Mouse (Mus musculus) layer of hippocampus, adult 2 months (tissue): ENCODE measurements around the gene Deaf1. TPM values are rescaled to one million over a fixed set of nuclear protein-coding genes. Genes with fewer than 3 reads are reported as not detected.
"Not testable (repeated sequence)": the region's sequence is repeated elsewhere in the genome, so short reads cannot be mapped to it uniquely, and the experiment has no call there.

Experiments
- DNase-seq, 2 experiments: peaks; one replicate each; pipeline ENCODE4 v3.0.0; 2022; ENCODE audit warnings: low spot score in 2 of 2
- H3K27ac ChIP-seq: fragments of 200-600 bp; 2 replicates; pipeline ENCODE4 v1.8.1; 2022
- H3K4me3 ChIP-seq: fragments of 200-600 bp; 2 replicates; pipeline ENCODE4 v1.8.1; 2022; ENCODE audit warnings: mild to moderate bottlenecking
- CTCF ChIP-seq: fragments of 200-600 bp; conservative IDR thresholded peaks from 2 replicates; pipeline ENCODE4 v1.8.1; 2022; ENCODE audit warnings: antibody characterized with exemption, mild to moderate bottlenecking, moderate library complexity
- total RNA-seq, 2 experiments: library from RNA; stranded (reverse); gene quantifications; 2 replicates each; pipeline ENCODE4 v1.2.3; 2021

Deaf1 gene
- total RNA-seq, 2 experiments from 2014 or later: 74.1 to 77.0 TPM

- no peak for DNase-seq
- H3K4me3 ChIP-seq: no peak overlapping the region
- no peak for TF ChIP-seq CTCF
- no peak overlapping the region for H3K27ac ChIP-seq
Observed at GRCm38 (mm10) chr7:141263640-141264039, 63.9 kb downstream of the Deaf1 start.

- Histone ChIP-seq H3K27ac (no peak overlapping the region), H3K4me3 (no peak overlapping the region)
- no peak for DNase-seq
- no peak for TF ChIP-seq CTCF
Observed at GRCm38 (mm10) chr7:141261480-141261879, 66.0 kb downstream of the Deaf1 start.

- TF ChIP-seq CTCF: no peak
- H3K27ac ChIP-seq: no peak overlapping the region
- DNase-seq: no peak
- H3K4me3 ChIP-seq: no peak overlapping the region
Observed at GRCm38 (mm10) chr7:141256159-141256558, 71.3 kb downstream of the Deaf1 start.

DNA sequence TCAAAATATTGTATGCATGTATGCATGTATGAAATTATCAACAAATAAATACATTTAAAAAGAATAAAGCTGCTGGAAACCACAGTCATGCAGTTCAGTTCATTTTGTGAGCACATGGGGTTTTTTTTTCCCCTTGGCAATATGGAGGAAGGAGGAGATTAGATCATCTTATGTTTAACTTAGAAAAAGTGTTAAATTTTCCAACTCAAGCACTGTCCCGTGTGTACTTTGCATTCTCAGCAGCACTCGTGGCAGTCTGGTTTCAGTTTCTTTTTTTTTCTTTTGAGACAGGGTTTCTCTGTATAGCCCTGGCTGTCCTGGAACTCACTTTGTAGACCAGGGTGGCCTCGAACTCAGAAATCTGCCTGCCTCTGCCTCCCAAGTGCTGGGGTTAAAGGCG, 77.0 kb downstream of the Deaf1 start:
- not testable (repeated sequence) for H3K4me3 ChIP-seq, H3K27ac ChIP-seq, DNase-seq

Other genes with a start within 250 kb of the Deaf1 start
- gene Pkp3, start 249.5 kb downstream of the Deaf1 start, total RNA-seq: not detected
- gene Sigirr, start 227.1 kb downstream of the Deaf1 start, total RNA-seq: 1 to 10 TPM; 2.1 to 2.5 TPM
- gene Ano9, start 209.9 kb downstream of the Deaf1 start, total RNA-seq: not detected
- 10 to 100 TPM; 50.8 to 64.4 TPM for gene Ptdss2, start 205.3 kb downstream of the Deaf1 start, total RNA-seq
- gene Rnh1, start 154.8 kb downstream of the Deaf1 start, total RNA-seq: 10 to 100 TPM; 40.6 to 42.3 TPM
- gene Hras, start 133.7 kb downstream of the Deaf1 start, total RNA-seq: 100 to 1,000 TPM; 200 to 222 TPM
- gene Lrrc56, start 133.5 kb downstream of the Deaf1 start, total RNA-seq: 1 to 10 TPM; 4.5 to 5.7 TPM
- not detected for gene Lmntd2, start 113.6 kb downstream of the Deaf1 start, total RNA-seq
- 1 to 10 TPM in 1 of 2 experiments, under 1 TPM in 1; 0.98 to 1.2 TPM for gene Rassf7, start 111.8 kb downstream of the Deaf1 start, total RNA-seq
- gene Phrf1, start 98.9 kb downstream of the Deaf1 start, total RNA-seq: 10 to 100 TPM; 72.8 to 76.1 TPM
- 1 to 10 TPM in 1 of 2 experiments, under 1 TPM in 1; 0.56 to 1.3 TPM for gene Irf7, start 61.2 kb downstream of the Deaf1 start, total RNA-seq
- gene Cdhr5, start 50.9 kb downstream of the Deaf1 start, total RNA-seq: not detected
- gene Sct, start 48.6 kb downstream of the Deaf1 start, total RNA-seq: not detected
- gene Drd4, start 35.7 kb downstream of the Deaf1 start, total RNA-seq: under 1 TPM; 0.20 to 0.23 TPM
- gene Tmem80, start within 50 bp of the Deaf1 start, total RNA-seq: 10 to 100 TPM; 32.9 to 33.7 TPM
- gene Eps8l2, start 11.2 kb upstream of the Deaf1 start, total RNA-seq: 1 to 10 TPM; 4.9 to 5.1 TPM
- gene Taldo1, start 64.5 kb upstream of the Deaf1 start, total RNA-seq: 100 to 1,000 TPM; 111 to 114 TPM
- 10 to 100 TPM; 42.1 to 45.1 TPM for gene Gatd1, start 86.4 kb upstream of the Deaf1 start, total RNA-seq
- 100 to 1,000 TPM; 251 to 263 TPM for gene Cend1, start 101.8 kb upstream of the Deaf1 start, total RNA-seq
- gene Slc25a22, start 110.2 kb upstream of the Deaf1 start, total RNA-seq: 100 to 1,000 TPM; 338 to 343 TPM
- 1 to 10 TPM; 1.1 to 1.7 TPM for gene Pidd1, start 116.3 kb upstream of the Deaf1 start, total RNA-seq
- 100 to 1,000 TPM; 548 to 575 TPM for gene Rplp2, start 119.7 kb upstream of the Deaf1 start, total RNA-seq
- 10 to 100 TPM; 25.1 to 28.3 TPM for gene Pnpla2, start 127.5 kb upstream of the Deaf1 start, total RNA-seq
- 1 to 10 TPM; 4.1 to 6.7 TPM for gene Cracr2b, start 133.4 kb upstream of the Deaf1 start, total RNA-seq
- gene Cd151, start 139.7 kb upstream of the Deaf1 start, total RNA-seq: 10 to 100 TPM; 23.4 to 25.1 TPM
- 10 to 100 TPM; 38.7 TPM for gene Polr2l, start 147.4 kb upstream of the Deaf1 start, total RNA-seq
- gene Tspan4, start 147.6 kb upstream of the Deaf1 start, total RNA-seq: 10 to 100 TPM; 13.6 to 13.7 TPM
- 10 to 100 TPM; 83.1 to 85.1 TPM for gene Chid1, start 212.2 kb upstream of the Deaf1 start, total RNA-seq
- gene Ap2a2, start 234.5 kb upstream of the Deaf1 start, total RNA-seq: 100 to 1,000 TPM; 226 to 243 TPM